Mouse (Mus musculus) kidney, adult 2 months (tissue): Measurements from ENCODE around the gene Sytl2.

Experiments used
- CTCF ChIP-seq: fragments of 200-500 bp; conservative IDR thresholded peaks from 2 replicates; pipeline ENCODE4 v1.5.1; 2011; ENCODE audit warnings: low read depth, mild to moderate bottlenecking, control low read depth, low read length, moderate library complexity, mixed read lengths; ENCODE audit not compliant: insufficient read depth, insufficient read length
- POLR2A ChIP-seq: fragments of 200-500 bp; IDR thresholded peaks from one replicate; pipeline ENCODE4 v1.6.1; 2011; ENCODE audit warnings: low read depth, low read length, control low read depth

- TF ChIP-seq CTCF (no peak), POLR2A (no peak)
These were observed 39.3 kb downstream of the Sytl2 start for GRCm38 (mm10) chr7:90341212-90341957.
